Mouse (Mus musculus): Measurements from ENCODE around the gene Itga4.

The Itga4 gene

GRCm38 (mm10) chr2:79267181-79267580, 12.0 kb downstream of the Itga4 start:
- DNase-seq, result no peak

DNA sequence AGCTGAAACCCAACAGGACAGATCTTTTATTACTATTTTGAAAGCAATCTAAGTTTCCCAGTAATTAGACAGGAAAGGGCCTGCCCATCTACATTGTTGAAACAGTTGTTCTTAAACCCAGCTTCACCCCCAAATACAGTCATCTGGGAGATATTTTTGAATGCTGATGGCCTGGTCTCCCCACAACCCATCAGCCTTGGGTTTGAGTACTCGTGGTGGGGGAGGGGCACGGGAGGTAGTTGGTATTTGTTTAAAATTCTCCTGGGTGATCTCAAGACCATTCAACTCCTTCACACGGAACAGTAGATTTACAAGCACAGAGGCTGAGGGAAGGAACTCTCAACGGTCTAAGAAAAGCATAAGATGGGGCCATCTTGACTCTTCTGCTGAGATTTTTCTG, 13.6 kb downstream of the Itga4 start:
- no peak for DNase-seq

- no peak for DNase-seq
These were observed 14.9 kb downstream of the Itga4 start for GRCm38 (mm10) chr2:79270034-79270535.

DNA sequence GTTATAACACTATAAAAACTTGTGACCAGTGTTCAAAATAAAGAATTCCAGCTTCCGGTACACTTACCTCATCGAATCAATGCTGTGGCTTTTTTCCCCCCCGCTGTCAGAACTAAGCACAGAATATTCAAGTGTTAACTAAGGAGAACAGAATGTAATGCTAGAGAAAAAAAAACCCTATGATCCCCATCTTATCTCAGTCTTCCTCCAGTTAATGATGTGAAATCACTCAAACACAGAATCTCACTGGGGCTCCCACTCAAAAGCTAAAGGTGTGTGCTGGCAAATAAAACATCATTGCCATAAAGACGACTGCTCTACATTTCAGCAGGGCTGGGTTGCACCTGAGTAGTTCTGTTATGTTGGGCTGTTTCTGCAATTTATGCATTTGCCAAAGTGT, 16.6 kb downstream of the Itga4 start:
- no peak for DNase-seq

DNA sequence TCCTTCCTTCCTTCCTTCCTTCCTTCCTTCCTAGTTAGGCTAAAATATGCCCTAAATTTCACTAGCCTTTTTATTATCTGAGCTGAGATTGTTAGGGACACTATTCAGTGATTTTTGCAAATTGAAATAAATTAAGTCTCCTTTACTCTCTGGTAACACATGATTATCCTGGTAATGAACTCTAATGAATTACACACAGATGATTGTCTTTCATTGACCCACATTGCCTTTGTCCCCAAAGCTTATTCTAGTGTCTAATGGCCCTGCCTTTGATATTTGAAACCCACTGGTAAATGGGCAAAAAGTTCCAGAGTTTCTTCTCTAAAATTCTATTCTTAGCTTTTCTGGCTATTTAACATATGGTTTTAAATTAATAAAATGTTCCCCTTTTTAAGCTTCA, 23.4 kb downstream of the Itga4 start:
- DNase-seq, result no peak

DNA sequence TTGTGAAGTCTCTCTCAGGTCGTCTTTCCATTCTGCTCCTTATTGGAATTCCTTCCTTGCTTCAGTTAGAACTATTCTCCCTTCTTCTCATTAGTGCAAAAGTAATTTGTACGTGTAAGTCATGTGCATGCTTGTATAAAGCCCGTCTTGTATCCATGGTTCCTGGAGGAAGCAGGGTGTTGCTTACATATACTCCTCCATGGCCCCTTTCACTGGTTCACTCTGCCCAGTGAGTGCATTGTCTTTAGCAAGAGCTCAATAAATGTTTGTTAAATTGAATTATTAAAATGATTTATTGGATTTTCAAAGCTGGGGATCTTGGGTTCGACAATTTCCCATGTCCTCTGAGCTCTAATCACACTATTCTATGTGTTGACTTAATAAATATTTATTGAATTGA, 29.0 kb downstream of the Itga4 start:
- DNase-seq, result no peak

GRCm38 (mm10) chr2:79290149-79290548, 34.9 kb downstream of the Itga4 start:
- no peak for DNase-seq

- no peak for DNase-seq
These were observed 36.7 kb downstream of the Itga4 start for GRCm38 (mm10) chr2:79291922-79292321.

GRCm38 (mm10) chr2:79292431-79292830, 37.2 kb downstream of the Itga4 start:
- no peak for DNase-seq

GRCm38 (mm10) chr2:79302398-79302797, 47.2 kb downstream of the Itga4 start:
- no peak for DNase-seq

GRCm38 (mm10) chr2:79307549-79307948, 52.3 kb downstream of the Itga4 start:
- no peak for DNase-seq

DNA sequence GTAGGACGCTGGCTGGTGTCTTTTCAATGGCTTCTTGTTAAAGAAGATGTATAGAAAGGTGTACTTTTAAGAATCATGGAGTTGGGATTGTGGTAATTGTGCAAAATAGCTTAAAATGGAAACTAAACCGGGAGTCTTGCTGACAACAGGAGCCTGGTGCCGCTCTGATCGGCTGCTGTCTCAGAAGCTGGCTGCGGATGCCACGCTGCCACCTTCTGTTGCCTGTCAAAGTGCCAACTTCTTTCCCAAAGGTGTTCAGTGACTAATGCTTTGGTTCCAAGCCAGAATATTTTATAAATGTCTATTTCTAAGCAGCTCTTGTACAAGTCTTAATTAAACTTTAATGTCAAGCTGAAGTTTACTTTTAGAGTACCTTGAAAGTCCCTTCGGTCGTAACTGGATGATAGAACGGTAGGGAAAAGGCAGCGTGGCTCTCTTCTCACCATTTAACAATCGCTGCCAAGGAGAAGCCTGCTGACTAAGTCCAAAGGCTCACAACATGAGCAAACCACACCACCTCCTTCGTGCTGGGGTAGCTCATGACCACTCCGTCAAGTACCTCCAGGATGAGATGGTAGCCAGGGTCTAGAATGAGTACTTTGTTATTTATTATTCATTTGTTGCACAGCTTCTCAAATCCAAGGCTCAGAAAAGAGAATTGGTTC, 54.4 kb downstream of the Itga4 start:
- DNase-seq, result peak; percentile 86

- DNase-seq, result no peak
These were observed 57.3 kb downstream of the Itga4 start for GRCm38 (mm10) chr2:79312499-79312898.

DNA sequence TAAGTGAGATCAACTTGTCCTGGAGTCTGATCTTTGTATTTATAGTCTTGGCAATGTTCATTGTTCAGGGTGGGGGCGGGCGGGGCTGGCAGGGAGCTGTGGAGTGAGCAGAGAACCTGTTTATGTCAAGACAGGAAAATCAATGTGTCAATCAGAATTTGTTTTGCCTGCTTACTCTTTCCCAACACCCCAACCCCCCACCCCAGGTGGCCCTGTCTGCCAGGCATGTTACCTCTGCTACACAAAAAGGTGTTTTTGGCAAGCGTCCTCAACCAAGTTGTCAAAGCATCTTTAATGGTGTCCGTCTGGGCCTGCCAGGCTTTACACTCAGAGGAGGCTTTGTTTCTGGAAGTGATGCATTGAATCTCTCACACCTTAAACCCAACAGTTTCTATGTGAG, 59.9 kb downstream of the Itga4 start:
- no peak for DNase-seq

- DNase-seq, result no peak
These were observed 61.1 kb downstream of the Itga4 start for GRCm38 (mm10) chr2:79316182-79316880.

DNA sequence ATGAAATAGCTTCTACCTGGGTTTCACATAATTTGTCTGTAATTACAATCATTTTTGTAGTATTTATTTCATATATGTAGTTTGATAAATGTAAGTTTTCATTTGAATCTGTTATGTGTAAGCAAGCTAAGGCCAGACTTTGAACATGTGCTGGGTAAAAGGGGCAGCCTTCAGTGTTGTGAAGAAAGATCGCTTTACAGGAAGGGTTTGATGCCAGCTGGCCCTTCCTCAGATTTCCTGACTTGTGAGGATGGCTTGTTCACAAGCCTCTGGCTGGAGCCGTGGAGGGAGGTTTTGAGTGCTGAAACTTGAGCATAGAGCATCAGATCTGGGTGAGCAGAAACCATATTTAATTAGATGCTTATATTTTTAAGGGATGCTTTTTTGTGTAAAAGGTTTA, 72.9 kb downstream of the Itga4 start:
- no peak for DNase-seq

- DNase-seq, result no peak
These were observed 79.4 kb downstream of the Itga4 start for GRCm38 (mm10) chr2:79334661-79335060.

- no peak for DNase-seq
These were observed 80.9 kb downstream of the Itga4 start for GRCm38 (mm10) chr2:79336141-79336540.

DNA sequence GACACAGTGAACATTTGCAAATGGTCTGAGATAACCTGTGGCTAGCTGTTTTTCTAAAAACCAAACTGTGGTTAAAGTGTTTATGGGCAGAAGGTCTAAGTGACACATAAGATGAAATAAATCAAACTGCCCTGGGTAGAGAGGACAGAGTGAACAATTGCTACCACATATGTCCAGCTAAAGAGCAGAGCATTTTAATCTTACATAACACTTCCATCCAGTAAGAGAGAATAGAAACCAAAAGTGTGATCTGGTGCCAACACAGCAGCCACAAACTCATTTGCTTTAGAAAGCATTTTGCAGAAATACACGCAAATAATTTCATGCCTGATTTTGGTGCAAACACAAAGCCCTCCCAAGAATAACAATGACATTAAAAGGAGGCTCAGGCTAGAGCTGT, 83.8 kb downstream of the Itga4 start:
- DNase-seq, result no peak

- no peak for DNase-seq
These were observed 87.9 kb downstream of the Itga4 start for GRCm38 (mm10) chr2:79343115-79343514.

DNA sequence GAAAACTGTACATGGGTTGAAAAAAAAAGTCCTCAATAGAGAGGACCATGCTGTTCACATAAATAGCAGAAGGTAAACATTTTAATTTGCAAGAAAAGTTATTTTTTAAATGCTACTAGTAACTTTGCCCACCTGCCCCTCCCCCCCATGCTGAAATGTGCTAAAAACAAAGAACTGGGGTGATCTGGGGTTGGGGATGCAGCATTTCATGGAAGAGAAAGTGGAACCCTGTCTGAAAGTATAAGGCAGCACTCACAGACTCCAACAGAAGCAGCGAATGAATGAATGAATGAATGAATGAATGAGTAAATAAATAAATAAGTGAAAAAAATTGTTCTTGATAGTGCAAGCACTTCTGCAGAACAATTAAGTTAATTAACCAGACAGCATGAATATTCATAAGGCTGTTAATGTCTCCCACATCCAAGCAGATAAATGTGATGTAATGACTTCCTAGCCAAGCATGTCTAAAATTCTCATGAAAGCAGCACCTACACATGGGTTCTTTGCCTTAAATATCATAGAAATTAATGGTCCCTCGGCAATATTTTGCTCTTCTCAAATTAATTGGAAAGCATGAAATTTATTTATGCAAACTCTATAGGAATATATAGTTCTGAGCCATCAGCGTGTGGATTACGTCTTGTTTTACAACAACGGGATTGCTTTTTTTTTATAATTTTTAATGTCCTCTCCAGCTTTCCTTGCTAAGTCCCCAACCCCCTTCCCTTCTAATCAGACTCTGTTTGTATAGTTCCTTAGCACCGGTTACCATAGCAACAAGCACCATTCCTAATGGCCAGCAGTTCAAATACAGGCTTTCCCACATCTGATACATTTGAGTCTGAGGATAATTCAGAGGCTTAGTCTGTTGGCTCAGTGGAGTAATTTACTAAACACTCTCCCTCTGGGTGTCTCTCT, 96.2 kb downstream of the Itga4 start:
- no peak for DNase-seq

- DNase-seq, result no peak
These were observed 97.0 kb downstream of the Itga4 start for GRCm38 (mm10) chr2:79352100-79352802.

- no peak for DNase-seq
These were observed 99.5 kb downstream of the Itga4 start for GRCm38 (mm10) chr2:79354773-79355172.

Measured in cerebellum, adult 9-10 months (tissue).